Mouse (Mus musculus) heart, postnatal 0 days (tissue): Measurements from ENCODE around the gene Nos3.

ENCODE experiments used
- CTCF ChIP-seq: IDR thresholded peaks from 2 replicates; pipeline ENCODE4 v1.5.1; 2016; ENCODE audit warnings: antibody characterized with exemption, control low read depth, low read depth
- EP300 ChIP-seq: IDR thresholded peaks from 2 replicates; pipeline ENCODE4 v1.6.1; 2016; ENCODE audit warnings: antibody characterized with exemption, low read depth

DNA sequence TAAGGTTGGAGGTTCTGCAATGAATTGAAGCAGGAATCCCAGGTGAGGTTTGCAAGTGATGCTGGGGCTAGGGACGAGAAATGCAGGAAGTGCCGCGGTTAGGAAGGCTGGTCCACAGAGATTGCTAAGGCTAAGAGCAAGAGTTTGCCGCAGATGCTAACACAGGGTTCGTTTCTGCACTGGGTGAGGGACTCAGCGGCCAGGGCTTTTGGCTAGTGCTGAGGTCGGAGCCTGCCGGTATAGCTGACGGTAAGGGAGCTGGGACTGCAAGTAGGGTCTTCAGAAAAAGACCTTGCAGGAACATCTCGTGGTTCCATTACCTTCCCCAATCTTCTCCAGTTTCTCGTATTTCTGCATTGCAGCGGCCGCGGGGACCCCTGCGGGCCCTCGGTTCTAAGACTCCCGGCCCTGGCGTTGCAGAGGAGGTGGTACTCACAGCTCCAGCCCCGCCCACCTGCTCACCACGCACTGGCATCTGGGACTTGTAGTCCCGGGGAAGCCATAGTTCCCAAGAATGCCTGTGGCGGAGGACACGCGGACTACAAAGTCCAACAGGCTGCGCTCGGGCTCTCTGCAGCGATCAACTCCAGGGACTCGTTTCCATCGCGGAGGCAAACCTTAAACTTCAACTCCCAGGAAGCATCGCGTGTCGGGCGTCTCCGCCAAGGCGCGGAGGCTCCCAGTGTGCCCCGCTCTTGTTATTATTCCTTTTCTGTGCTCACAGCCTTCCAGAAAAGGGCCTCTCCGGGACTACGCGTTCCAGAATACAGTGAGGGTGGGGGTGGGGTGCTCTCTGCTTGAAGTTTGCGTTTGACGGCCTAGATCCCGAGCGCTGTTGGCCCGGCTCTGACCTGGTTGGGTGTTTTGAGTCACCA, 58.8 kb downstream of the Nos3 start, which contains the start of the genes Cdk5 and Slc4a2:
- TF ChIP-seq EP300 = peak; percentile 63; the same call in 1 of the 2 replicates
- TF ChIP-seq CTCF = no peak
